Mouse (Mus musculus) embryonic fibroblast, embryonic 13.5 days (primary cell): ENCODE measurements around the gene Pitx3.

Experiments
- CTCF ChIP-seq: IDR thresholded peaks from 2 replicates; pipeline ENCODE4 v1.5.1; 2011; ENCODE audit warnings: mild to moderate bottlenecking, control low read depth, low read length, moderate library complexity, borderline replicate concordance; ENCODE audit not compliant: insufficient read depth
- POLR2A ChIP-seq: IDR thresholded peaks from 2 replicates; pipeline ENCODE4 v1.6.1; 2011; ENCODE audit warnings: low read depth, mild to moderate bottlenecking, control low read depth, low read length, moderate library complexity

DNA sequence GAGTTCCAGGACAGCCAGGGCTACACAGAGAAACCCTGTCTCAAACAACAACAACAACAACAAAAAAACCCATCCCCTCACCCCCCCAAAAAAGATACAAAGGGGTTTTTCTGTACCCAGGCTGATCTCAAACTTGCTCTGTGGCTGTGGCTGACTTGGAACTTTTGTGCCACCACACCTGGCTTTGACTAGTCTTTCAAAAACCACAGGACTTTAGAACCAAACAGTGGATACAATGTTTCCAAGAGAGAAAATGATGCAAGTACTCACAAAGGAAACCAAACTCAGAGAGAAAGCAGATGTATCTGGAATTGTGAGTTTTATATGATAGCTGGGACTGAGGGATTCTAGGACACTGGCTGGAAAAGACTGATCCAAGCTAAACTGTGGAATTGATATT, 23.5 kb downstream of the Pitx3 start:
- no peak for TF ChIP-seq POLR2A
- TF ChIP-seq CTCF = no peak
